Mouse (Mus musculus): ENCODE data around the gene Rasgef1a.

GRCm38 (mm10) chr6:118079292-118079691 lies 68.1 kb downstream of the Rasgef1a start:
- no peak for TF ChIP-seq CTCF (IDR thresholded peaks at IDR 0.05; ENCODE audit: control insufficient read depth, insufficient read depth, insufficient replicate concordance, low read depth, low read length)
- TF ChIP-seq POLR2A (IDR thresholded peaks at IDR 0.05; ENCODE audit: control insufficient read depth, low read depth, low read length), result no peak

Data from testis, adult 2 months (tissue).